Mouse (Mus musculus): ENCODE results near the gene Tbrg1. TPM values are rescaled to one million over a fixed set of nuclear protein-coding genes. Genes with fewer than 3 reads are reported as not detected.

The Tbrg1 gene
- 10 to 100 TPM; 42.1 to 49.6 TPM for total RNA-seq (2023)

DNA sequence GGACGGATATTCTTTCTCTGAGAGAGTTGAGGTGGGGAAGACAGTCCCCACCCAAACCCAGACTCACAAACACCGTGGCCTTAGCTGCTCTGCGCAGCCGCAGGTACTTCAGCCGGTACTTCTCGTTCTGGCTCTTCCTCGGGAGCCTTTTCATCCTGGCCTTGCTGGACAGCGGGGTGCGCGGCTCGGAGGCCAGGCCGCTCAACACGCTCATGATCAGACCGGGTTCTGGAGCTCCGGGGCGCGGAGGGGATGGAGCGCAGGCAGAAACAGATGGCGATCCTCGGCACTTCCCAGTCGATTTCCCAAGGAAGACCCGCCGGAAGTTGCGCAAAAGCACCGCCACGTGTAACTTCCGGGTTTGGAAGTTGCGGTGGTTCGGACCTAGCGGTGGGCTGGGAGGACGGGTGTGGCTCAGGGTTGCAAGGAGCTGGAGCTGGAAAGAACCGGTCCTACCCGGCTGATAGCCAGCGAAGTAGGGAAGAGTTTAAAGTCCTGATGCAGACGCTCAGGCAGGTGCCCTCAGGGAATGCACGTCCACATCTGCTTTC lies at the start of gene Tbrg1:
TSS of gene Tbrg1 (minus strand) at position 382 of the 551 bp plus-strand sequence.

DNA sequence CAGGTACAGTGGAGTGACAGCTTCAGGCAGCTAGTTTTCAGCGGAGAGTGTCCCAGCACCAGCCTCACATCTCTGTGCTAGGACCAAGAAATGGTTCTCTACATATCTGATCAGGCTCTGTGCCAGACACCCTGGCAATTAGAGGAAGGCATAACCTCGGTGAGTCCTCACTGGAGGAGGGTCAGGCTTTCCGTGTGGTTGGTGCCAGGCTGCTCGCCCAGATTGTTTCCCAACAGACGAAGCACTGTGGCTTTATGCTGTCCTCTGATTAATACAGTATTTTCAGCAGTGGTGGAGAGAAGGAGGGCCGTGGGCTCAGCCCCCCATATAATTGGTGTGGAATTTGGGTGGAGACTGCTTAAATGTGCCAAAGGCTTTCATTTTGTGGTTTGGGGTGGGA lies 12.0 kb upstream of the Tbrg1 start, which contains the start of gene Panx3:
TSS of gene Panx3 (minus strand) at position 121 of the 400 bp plus-strand sequence.

DNA sequence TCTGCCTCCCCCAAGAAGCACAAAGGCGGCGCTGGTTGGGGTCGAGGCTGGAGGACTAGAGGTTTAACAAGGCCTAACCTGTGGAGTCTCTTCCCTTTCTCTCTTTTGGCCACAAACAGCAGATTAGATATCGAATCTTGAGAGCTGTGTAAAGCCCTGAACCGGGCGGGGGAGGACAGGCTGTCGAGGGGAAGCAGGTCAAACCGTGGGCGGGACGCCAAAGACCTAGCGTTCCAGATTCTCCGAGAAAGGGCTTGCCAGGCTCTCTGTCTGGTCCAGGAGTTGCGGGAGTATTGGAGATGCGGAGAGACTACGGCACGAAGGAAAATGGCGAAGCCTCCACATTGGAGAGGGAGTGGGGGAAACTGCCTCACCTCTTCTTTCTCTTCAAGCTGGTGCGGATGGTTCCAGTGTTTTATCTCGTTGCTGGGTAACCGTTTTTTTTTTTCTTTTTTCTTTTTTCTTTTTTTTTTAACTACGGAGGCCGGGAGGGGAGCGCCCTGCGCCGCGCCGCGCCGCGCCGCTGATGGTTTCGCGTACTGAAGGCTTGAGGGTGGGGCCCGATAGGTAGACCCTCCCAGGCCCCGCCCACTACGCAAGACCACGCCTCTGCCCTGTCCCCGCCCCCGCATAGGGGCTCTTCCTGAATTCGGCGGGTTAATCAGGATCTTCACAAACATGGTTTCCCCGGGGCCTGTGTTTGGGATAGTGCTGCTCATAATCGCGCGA lies 43.8 kb downstream of the Tbrg1 start, which contains the start of gene Spa17:
TSS of gene Spa17 (minus strand) at position 541 of the 729 bp plus-strand sequence.

Other genes with a start within 250 kb of the Tbrg1 start
- under 1 TPM in 1 of 2 experiments, not detected in 1; 0.15 TPM for gene Robo3, start 224.1 kb downstream of the Tbrg1 start, total RNA-seq (2023)
- gene Msantd2, start 168.0 kb downstream of the Tbrg1 start, total RNA-seq (2023): 10 to 100 TPM; 11.7 to 17.6 TPM
- gene Esam, start 129.2 kb downstream of the Tbrg1 start, total RNA-seq (2023): under 1 TPM; 0.24 to 0.42 TPM
- not detected for gene Vsig2, start 118.1 kb downstream of the Tbrg1 start, total RNA-seq (2023)
- gene Nrgn, start 104.4 kb downstream of the Tbrg1 start, total RNA-seq (2023): 1 to 10 TPM; 1.5 TPM
- gene Siae, start 101.6 kb downstream of the Tbrg1 start, total RNA-seq (2023): 1 to 10 TPM; 6.0 to 6.1 TPM
- gene Spa17, start 43.6 kb downstream of the Tbrg1 start, total RNA-seq (2023): 1 to 10 TPM in 1 of 2 experiments, not detected in 1; 1.0 TPM
- not detected for gene Panx3, start 11.9 kb upstream of the Tbrg1 start, total RNA-seq (2023)
- gene Olfr160, start 58.9 kb upstream of the Tbrg1 start, total RNA-seq (2023): not detected
- not detected for gene Olfr874, start 87.8 kb upstream of the Tbrg1 start, total RNA-seq (2023)
- not detected for gene Olfr875, start 114.5 kb upstream of the Tbrg1 start, total RNA-seq (2023)
- not detected for gene Olfr876, start 145.7 kb upstream of the Tbrg1 start, total RNA-seq (2023)
- gene Olfr877, start 197.0 kb upstream of the Tbrg1 start, total RNA-seq (2023): not detected
- not detected for gene Olfr145, start 239.4 kb upstream of the Tbrg1 start, total RNA-seq (2023)

Measured in neutrophil, adult 83 days (primary cell).